Mouse (Mus musculus): ENCODE results near the gene Lbhd2. TPM values are rescaled to one million over a fixed set of nuclear protein-coding genes. Genes with fewer than 3 reads are reported as not detected.

Gene Lbhd2
- total RNA-seq (2021), result under 1 TPM; 0.46 to 0.48 TPM
- polyA plus RNA-seq (2012; rRNA removed), result 0.17 and 0.30 TPM in 2 replicates
- long read RNA-seq, partial matches to known transcripts, result 0 of 2 reads
- long read RNA-seq, other reads (novel, unspliced or antisense), result 2 of 2 reads

DNA sequence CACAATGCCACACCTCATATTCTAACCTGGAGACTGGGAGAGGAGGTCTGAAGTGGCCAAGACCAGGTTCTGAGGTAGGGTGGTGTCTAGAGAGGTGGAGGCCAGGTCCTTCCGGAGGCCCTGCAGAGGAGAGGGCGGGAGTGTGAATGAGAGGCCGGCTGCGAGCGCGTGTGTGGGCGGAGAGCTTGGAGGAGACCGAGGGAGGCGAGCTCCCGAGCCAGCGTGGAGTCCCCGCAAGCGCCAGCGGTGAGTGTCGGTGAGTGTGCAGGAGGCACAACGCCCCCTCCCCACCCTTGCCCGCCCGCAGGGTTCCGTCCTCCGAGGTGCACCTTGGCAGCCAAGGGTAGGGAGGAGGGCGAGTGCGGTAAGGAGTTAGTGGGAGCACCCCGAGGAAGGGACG, at the start of gene Lbhd2:
Gene Lbhd2, plus strand, starts transcription at position 188 of the 400 bp plus-strand sequence.
- DNase-seq, result no peak

DNA sequence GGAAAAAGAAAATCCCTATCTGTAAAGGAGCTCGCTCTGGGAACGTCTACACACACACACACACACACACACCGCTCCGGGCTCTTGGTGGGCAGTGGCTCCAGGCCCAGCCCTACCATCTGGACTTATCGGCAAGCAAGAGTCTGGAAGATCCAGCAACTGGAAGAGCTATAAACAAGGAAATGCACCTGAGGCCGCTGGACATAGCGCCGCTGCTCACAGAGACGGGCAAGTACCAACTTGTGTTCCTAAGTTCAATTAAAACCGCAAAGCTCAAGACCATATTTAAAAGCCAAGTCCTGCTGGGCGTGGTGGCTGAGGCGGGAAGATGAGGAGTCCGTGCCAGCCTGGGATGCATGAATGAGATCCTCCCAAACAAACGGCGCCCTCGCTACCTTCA, 45.9 kb upstream of the Lbhd2 start:
- DNase-seq, result no peak

DNA sequence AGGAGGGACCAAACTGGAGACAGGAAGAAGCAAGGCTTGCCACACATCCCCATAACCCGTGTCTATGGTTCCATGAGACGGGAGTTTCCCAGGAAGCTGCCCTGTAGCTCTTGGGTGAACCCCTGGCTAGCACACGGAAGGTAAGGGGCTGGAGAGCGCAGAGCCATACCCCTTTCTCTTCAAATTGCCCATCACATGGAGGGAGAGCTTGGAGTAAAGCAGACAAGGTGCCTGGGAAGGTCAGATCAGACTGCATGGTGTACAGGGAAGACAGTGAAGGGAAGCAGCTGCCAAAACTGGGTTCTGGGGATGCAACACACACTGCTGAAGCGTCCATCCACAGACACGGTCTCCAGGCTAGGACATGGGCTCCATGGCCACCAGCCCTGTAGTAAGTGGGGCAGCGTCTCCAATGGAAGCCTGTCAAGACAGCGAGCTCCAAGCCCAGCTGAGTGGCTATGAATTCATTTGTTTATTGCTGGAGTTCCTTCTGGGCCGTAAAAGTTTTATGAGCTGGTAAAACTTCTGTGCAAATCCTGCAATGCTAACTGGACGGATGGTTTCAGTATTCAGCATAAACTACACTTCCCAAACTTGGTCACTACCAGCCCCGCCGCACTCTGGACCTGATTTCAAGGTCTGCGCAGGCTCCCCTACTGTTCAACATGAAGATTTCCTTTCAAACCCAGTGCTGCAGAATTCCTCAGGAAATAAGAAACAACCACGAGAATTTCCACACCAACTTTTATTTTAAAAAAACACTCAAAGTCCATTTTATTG, 45.1 kb upstream of the Lbhd2 start:
- DNase-seq, result no peak

GRCm38 (mm10) chr12:111364234-111364633, 42.4 kb upstream of the Lbhd2 start:
- no peak for DNase-seq

DNA sequence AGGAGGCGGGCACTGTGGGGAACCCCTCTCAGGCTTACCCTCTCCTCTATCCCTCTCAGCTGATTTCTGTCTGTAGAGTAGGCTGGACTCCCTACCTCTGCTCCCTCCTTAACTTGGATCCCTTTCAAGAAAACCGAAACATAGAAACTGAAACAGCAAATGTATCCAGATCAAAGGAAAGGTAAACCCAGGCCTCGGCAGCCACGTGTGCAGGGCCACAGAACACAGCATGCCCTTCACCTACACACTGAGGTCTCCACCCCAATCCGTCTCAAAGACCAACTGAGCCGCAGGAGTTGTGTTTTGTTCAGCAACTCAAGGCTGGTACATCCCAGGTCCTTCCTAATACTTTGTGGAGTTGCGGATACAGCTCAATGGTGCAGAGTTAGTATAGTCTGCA, 39.5 kb upstream of the Lbhd2 start:
- no peak for DNase-seq

GRCm38 (mm10) chr12:111370249-111370648, 36.4 kb upstream of the Lbhd2 start:
- DNase-seq, result no peak

GRCm38 (mm10) chr12:111371905-111372304, 34.7 kb upstream of the Lbhd2 start:
- no peak for DNase-seq

DNA sequence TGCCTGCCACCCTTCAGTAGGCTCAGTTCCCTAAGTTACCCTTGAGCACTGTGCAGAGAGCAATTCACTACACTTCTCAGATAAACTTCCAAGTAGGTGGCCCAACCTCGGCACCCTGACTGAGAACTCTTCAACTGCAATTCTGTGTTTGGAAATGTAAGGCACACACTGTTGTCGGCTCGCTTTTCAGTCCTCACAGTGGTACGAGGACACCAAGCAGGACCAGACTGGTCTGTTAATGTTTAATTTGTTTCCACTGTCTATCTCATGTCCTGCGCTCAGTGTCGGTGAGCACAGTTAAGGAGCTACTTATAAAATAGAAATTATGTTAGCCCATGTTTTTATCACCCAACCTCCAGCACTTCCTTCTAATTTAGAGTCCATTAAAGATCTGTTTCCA, 33.2 kb upstream of the Lbhd2 start:
- DNase-seq, result no peak

- no peak for DNase-seq
These were observed 31.9 kb upstream of the Lbhd2 start for GRCm38 (mm10) chr12:111374727-111375126.

- peak; percentile 62 for DNase-seq
These were observed 31.1 kb upstream of the Lbhd2 start for GRCm38 (mm10) chr12:111375559-111375958.

DNA sequence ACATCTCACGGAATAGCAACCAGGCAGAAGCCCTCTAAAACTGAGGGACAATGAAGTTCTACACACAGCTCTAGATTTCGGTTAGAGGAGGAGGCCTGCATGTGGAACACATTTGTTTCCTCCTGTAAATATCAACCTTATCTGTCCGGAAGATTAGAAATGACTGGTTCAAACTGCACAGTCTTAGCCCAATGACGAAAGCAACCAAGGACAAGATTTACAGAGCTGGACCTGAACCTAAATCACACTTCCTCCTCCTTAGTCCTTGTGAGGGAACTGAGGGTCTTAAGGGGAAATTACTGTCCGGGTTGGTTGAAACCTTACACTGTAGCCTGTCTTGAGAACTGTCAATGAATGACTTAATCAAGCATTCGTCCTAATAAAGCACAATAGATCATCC, 30.6 kb upstream of the Lbhd2 start:
- DNase-seq, result no peak

GRCm38 (mm10) chr12:111376826-111377331, 29.7 kb upstream of the Lbhd2 start:
- peak; percentile 83 for DNase-seq

- peak; percentile 98 for DNase-seq
These were observed 29.1 kb upstream of the Lbhd2 start, which contains the start of gene Cdc42bpb for GRCm38 (mm10) chr12:111377376-111377973. Cdc42bpb (minus strand) TSS chr12:111377718.

GRCm38 (mm10) chr12:111377986-111378490, 28.6 kb upstream of the Lbhd2 start:
- no peak for DNase-seq

- no peak for DNase-seq
These were observed 27.8 kb upstream of the Lbhd2 start for GRCm38 (mm10) chr12:111378812-111379211.

GRCm38 (mm10) chr12:111385883-111386641, 20.5 kb upstream of the Lbhd2 start:
- DNase-seq, result no peak

GRCm38 (mm10) chr12:111386642-111387120, 19.9 kb upstream of the Lbhd2 start:
- DNase-seq, result peak; percentile 73

DNA sequence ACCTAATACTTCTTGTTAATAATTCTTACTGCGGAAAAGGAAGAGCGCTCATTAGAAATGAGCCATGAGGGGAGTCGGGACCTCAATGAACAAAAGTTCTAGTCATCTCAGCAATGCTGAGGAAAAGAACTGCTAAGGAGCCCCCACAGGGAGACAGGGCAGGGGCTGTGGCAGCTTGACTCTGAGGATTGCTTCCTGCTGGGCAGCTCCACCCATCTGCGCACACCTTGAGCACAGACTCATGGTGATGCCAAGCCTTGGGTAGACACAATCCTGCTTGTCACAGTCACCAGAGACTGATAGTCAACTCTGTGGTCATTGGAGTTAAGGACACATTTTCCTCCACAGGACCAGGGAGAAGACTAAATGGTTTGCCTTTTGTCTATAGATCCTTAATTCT, 19.5 kb upstream of the Lbhd2 start:
- no peak for DNase-seq

DNA sequence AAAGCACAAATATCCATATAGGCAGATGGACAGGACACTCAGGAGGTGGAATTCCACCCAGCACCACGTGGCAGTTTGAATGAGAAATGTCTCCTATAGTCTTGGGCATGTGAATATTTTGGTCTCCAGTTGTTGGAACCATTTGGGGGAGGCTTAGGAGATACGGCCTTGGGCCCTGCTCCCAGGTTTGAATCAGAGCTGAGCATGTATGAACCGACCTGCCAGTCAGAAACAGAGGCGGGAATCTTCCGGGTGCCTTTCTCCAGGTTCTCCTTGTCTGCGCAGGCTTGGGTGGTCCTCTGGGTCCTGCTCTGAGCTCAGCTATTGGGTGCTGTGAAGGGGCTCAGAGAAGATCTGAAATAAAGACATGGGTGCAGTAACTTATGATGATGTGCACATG, 12.6 kb upstream of the Lbhd2 start:
- peak; percentile 64 for DNase-seq

DNA sequence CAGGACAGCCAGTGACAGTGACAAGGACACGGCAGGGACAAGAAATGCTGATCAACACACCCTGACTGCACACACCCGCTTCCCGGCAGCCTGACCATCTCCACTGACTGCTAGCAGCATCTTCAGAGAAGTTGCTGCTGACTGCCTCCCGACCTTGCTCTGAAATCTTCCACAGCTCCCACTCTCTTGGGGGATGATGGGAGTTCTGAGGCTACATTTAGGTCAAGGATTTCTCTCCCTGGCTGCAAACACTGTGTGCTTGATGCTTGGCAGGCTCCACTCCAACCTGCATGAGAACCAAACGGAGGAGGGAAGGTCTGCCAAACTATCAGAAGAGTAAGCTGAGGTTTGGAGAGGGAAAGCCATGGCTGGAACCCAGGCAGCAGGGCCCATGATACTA, 9.6 kb upstream of the Lbhd2 start:
- peak; percentile 60 for DNase-seq

- DNase-seq, result peak; percentile 75
These were observed 5.0 kb upstream of the Lbhd2 start for GRCm38 (mm10) chr12:111401454-111402184.

Measured in adrenal gland, adult 2 months (tissue).